Mouse (Mus musculus): ENCODE data around the gene Psat1. TPM values are rescaled to one million over a fixed set of nuclear protein-coding genes. Genes with fewer than 3 reads are reported as not detected.

The Psat1 gene
- total and polyA plus RNA-seq, 3 experiments, result 340 to 549 (median 423) TPM

DNA sequence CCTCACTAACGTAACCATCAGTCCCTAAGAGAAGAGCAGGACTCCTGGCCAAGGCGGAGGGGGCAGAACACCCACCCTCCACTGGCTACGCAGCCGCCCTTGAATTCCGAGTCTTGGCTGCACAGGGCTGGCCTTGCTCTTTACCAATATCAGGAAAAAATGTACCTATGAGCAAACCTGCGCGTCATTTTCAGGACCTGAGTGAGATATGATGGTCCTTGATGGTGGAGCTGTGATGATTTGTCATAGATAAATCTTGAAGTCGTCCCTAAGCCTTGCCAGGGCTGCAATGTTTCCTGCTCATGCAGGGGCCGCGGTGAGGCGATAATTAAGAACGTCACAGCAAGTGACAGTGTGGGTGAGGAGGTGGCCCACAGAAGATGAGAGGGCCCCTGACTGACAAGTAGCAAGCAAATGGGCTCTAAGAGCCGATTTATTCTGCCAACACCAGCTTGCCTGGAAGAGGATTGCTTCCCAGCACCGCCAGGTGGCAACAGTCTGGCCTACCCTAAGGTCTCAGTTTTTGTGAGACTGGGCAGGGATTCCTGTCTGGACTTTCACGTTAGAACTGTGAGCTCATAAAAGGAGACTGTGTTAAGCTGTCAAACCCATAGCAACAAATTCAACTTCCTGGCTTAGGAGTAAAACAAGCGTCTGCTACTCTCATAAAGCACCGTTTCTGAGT is 16.0 kb upstream of the Psat1 start:
- Histone ChIP-seq H3K4me2 (ENCODE audit: insufficient read depth, low read depth, poor library complexity, severe bottlenecking) (no peak overlapping the region), H3K4me3 (replicated peaks in 1 of 3; ENCODE audit: low read depth in 2 of 3, low read length in 2 of 3, poor library complexity in 1 of 3) (no peak overlapping the region), H3K9me3 (replicated peaks; ENCODE audit: low read length) (no peaks in the 10 kb centered on the region), H3K4me1 (ENCODE audit: control insufficient read depth in 1 of 2, insufficient read depth in 2 of 2) (peaks cover 5 to 16% of the 10 kb centered on the region in 2 experiments), H3K36me3 (replicated peaks in 1 of 2; ENCODE audit: control insufficient read depth in 1 of 2, insufficient read depth in 1 of 2, low read length in 1 of 2) (peaks cover 3 to 56% of the 10 kb centered on the region in 2 experiments), H3K27ac (ENCODE audit: insufficient read depth, low read depth) (no peak overlapping the region), H3K9ac (ENCODE audit: insufficient read depth, low read depth) (no peak overlapping the region), H3K27me3 (replicated peaks) (no peaks in the 10 kb centered on the region), H3K79me2 (replicated peaks; ENCODE audit: control insufficient read depth, extremely low read depth, insufficient read depth, poor library complexity, severe bottlenecking) (no peaks in the 10 kb centered on the region)
- no peak for TF ChIP-seq SIN3A (IDR thresholded peaks at IDR 0.05; ENCODE audit: low read length)
- TF ChIP-seq GABPA (IDR thresholded peaks at IDR 0.05; ENCODE audit: insufficient replicate concordance, low read depth, low read length), result no peak
- no peak for TF ChIP-seq ZMIZ1 (IDR thresholded peaks at IDR 0.05; ENCODE audit: low read depth, low read length)
- TF ChIP-seq EP300 (IDR thresholded peaks at IDR 0.05; ENCODE audit: low read length), result no peak
- no peak for TF ChIP-seq NRF1 (IDR thresholded peaks at IDR 0.05; ENCODE audit: low read depth, low read length)
- TF ChIP-seq E2F4 (IDR thresholded peaks at IDR 0.05; ENCODE audit: insufficient replicate concordance, low read depth, low read length), result no peak
- TF ChIP-seq UBTF (IDR thresholded peaks at IDR 0.05; ENCODE audit: low read depth, low read length), result no peak
- no peak for TF ChIP-seq RAD21 (IDR thresholded peaks at IDR 0.05; ENCODE audit: low read depth, low read length)
- TF ChIP-seq KAT2A (IDR thresholded peaks at IDR 0.05; ENCODE audit: insufficient replicate concordance, low read length), result no peak
- TF ChIP-seq ELF1 (IDR thresholded peaks at IDR 0.05; ENCODE audit: low read depth, low read length), result no peak
- no peak for TF ChIP-seq CHD1 (IDR thresholded peaks at IDR 0.05; ENCODE audit: low read depth, low read length)
- TF ChIP-seq HCFC1 (IDR thresholded peaks at IDR 0.05; ENCODE audit: low read depth, low read length), result no peak
- no peak for TF ChIP-seq NELFE (IDR thresholded peaks at IDR 0.05; ENCODE audit: low read depth, low read length)
- TF ChIP-seq ETS1 (conservative IDR thresholded peaks at IDR 0.05; ENCODE audit: low read depth, low read length), result no peak
- TF ChIP-seq CTCF (conservative IDR thresholded peaks at IDR 0.05 in 1 of 2, IDR thresholded peaks at IDR 0.05 in 1 of 2; ENCODE audit: low read depth in 2 of 2, low read length in 2 of 2), result no peak
- TF ChIP-seq TBP (conservative IDR thresholded peaks at IDR 0.05; ENCODE audit: low read depth, low read length), result no peak
- no peak for TF ChIP-seq CHD2 (IDR thresholded peaks at IDR 0.05; ENCODE audit: low read length)
- TF ChIP-seq IRF4 (IDR thresholded peaks at IDR 0.05; ENCODE audit: low read depth, low read length), result no peak
- dilution Hi-C loops (cut with MboI; ENCODE audit: extremely low pct_ligation_motif_present, extremely low pct_unique_long_range_greater_than_20kb, low sequenced_read_pairs), result no loop called here
- in situ Hi-C loops (cut with MboI; ENCODE audit: low pct_ligation_motif_present, low pct_unique_long_range_greater_than_20kb, low sequenced_read_pairs), result loop anchor here (5.0 to 10.0 kb wide), 2 partner anchors 36 to 58 kb away; no protein-coding TSS in a partner anchor
- DNase-seq (ENCODE audit: extremely low read depth), result no peak

DNA sequence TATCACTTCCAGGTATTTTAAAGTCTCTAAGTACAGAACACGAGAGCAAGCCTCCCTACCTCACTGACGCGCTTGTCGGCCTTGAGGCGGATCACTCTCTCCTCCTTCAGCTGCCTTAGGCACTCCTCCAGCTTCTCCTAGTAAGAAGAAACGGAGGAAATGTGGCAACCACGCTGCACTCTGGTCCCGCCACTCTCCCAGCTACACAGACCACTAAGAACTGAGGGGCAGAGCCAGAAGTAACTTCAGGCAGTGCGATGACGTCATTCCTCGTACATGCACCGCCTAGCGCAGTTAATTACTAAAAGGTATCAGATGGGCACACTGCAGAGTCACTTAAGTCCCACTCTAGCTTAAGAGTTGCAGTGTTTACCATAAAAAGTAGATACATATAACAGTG is 15.2 kb upstream of the Psat1 start:
- peaks cover 3 to 53% of the 10 kb centered on the region in 2 experiments for H3K36me3 ChIP-seq (replicated peaks in 1 of 2; ENCODE audit: control insufficient read depth in 1 of 2, insufficient read depth in 1 of 2, low read length in 1 of 2)
- in situ Hi-C loops (cut with MboI; ENCODE audit: low pct_ligation_motif_present, low pct_unique_long_range_greater_than_20kb, low sequenced_read_pairs) (loop anchor here (5.0 to 10.0 kb wide), 2 partner anchors 35 to 58 kb away; no protein-coding TSS in a partner anchor), dilution Hi-C loops (cut with MboI; ENCODE audit: extremely low pct_ligation_motif_present, extremely low pct_unique_long_range_greater_than_20kb, low sequenced_read_pairs) (no loop called here)
- TF ChIP-seq CHD2 (IDR thresholded peaks at IDR 0.05; ENCODE audit: low read length), result no peak
- TF ChIP-seq ETS1 (conservative IDR thresholded peaks at IDR 0.05; ENCODE audit: low read depth, low read length), result no peak
- TF ChIP-seq NRF1 (IDR thresholded peaks at IDR 0.05; ENCODE audit: low read depth, low read length), result no peak
- TF ChIP-seq CHD1 (IDR thresholded peaks at IDR 0.05; ENCODE audit: low read depth, low read length), result no peak
- TF ChIP-seq MEF2A (IDR thresholded peaks at IDR 0.05; ENCODE audit: borderline replicate concordance, low read depth, low read length), result no peak
- no peak for TF ChIP-seq POLR2AphosphoS2 (IDR thresholded peaks at IDR 0.05; ENCODE audit: low read depth, low read length)
- TF ChIP-seq POLR2A (IDR thresholded peaks at IDR 0.05; ENCODE audit: low read depth, low read length), result no peak
- TF ChIP-seq TBP (conservative IDR thresholded peaks at IDR 0.05; ENCODE audit: low read depth, low read length), result no peak
- no peak for TF ChIP-seq JUN (IDR thresholded peaks at IDR 0.05; ENCODE audit: insufficient read depth, low read depth, low read length)
- no peak for TF ChIP-seq ZMIZ1 (IDR thresholded peaks at IDR 0.05; ENCODE audit: low read depth, low read length)
- TF ChIP-seq IRF4 (IDR thresholded peaks at IDR 0.05; ENCODE audit: low read depth, low read length), result no peak
- no peak for TF ChIP-seq JUND (conservative IDR thresholded peaks at IDR 0.05; ENCODE audit: low read depth, low read length)
- no peak for TF ChIP-seq BHLHE40 (IDR thresholded peaks at IDR 0.05; ENCODE audit: low read depth, low read length)
- TF ChIP-seq TCF12 (IDR thresholded peaks at IDR 0.05; ENCODE audit: low read depth, low read length), result no peak
- no peak for TF ChIP-seq MAX (IDR thresholded peaks at IDR 0.05; ENCODE audit: low read length)
- no peak for TF ChIP-seq CTCF (conservative IDR thresholded peaks at IDR 0.05 in 1 of 2, IDR thresholded peaks at IDR 0.05 in 1 of 2; ENCODE audit: low read depth in 2 of 2, low read length in 2 of 2)
- H3K27ac ChIP-seq (ENCODE audit: insufficient read depth, low read depth), result no peak overlapping the region
- H3K4me2 ChIP-seq (ENCODE audit: insufficient read depth, low read depth, poor library complexity, severe bottlenecking), result no peak overlapping the region
- H3K4me1 ChIP-seq (ENCODE audit: control insufficient read depth in 1 of 2, insufficient read depth in 2 of 2), result peaks cover 5 to 16% of the 10 kb centered on the region in 2 experiments
- H3K27me3 ChIP-seq (replicated peaks), result no peaks in the 10 kb centered on the region
- H3K9me3 ChIP-seq (replicated peaks; ENCODE audit: low read length), result no peaks in the 10 kb centered on the region
- H3K9ac ChIP-seq (ENCODE audit: insufficient read depth, low read depth), result no peak overlapping the region
- DNase-seq (ENCODE audit: extremely low read depth), result no peak
- no peak overlapping the region for H3K4me3 ChIP-seq (replicated peaks in 1 of 3; ENCODE audit: low read depth in 2 of 3, low read length in 2 of 3, poor library complexity in 1 of 3)
- no peaks in the 10 kb centered on the region for H3K79me2 ChIP-seq (replicated peaks; ENCODE audit: control insufficient read depth, extremely low read depth, insufficient read depth, poor library complexity, severe bottlenecking)
